11 mouse cellular contexts compared by ENCODE assay signal in the genomic region with DNA sequence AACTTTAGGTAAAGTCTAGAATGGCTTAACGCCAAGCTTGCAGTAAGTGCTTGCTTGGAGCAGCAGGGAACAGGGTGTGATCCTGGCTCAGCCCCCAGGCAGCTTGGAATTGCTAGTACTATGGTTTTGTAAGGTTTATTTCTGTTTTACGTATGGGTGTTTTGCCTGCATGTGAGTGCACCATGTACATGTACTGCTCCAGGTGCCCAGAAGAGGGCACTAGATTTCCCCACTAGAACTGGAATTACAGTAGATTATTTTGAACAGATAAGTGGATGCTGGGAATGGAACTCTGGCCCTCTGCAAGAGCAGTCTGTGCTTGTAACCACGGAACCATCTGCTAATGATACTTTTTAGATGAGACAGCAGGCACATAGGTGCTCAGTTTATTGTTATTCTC.
DNase-seq lines count a peak whose midpoint lies in the region; ATAC-seq and TF ChIP-seq lines count a peak whose summit lies in the region.
"Had no signal": no experiment of that assay in that cellular context is flagged by ENCODE, and none has a peak within 500 bp of the region (broad histone marks: within the 10 kb centered on the region; RNA-seq: fewer than 3 reads in every experiment).

No protein-coding gene starts in this region.

- 83% methylated on average over 3 of the region's 3 CpGs for WGBS in heart, postnatal 0 days
- 76% methylated on average over 3 of the region's 3 CpGs for WGBS in midbrain, postnatal 0 days
- whole genome bisulfite sequencing in midbrain, embryonic 15.5 days = 75% methylated on average over 3 of the region's 3 CpGs

- no peaks in the 10 kb centered on the region for H3K36me3 ChIP-seq in heart, postnatal 0 days (replicated peaks; ENCODE audit: control insufficient read depth, insufficient read depth, low read length)
- no peaks in the 10 kb centered on the region for H3K36me3 ChIP-seq in midbrain, postnatal 0 days (ENCODE audit: insufficient read depth, low read length)
- no peaks in the 10 kb centered on the region for H3K36me3 ChIP-seq in midbrain, embryonic 15.5 days (replicated peaks)
- H3K36me3 ChIP-seq: embryonic facial prominence, embryonic 15.5 days; liver, embryonic 15.5 days had no signal

- ATAC-seq in heart, postnatal 0 days (ENCODE audit: insufficient read depth, low read depth) = no peak
- no peak for ATAC-seq in midbrain, postnatal 0 days (ENCODE audit: low FRiP score)
- no peak for ATAC-seq in midbrain, embryonic 15.5 days (replicated peaks)
- ATAC-seq in common myeloid progenitor, adult 5-6 weeks (replicated peaks; ENCODE audit: low read depth, poor library complexity, severe bottlenecking) = 0 out of 2 replicates have a peak, but pooled peaks have one; percentile 32

- no peak for TF ChIP-seq EP300 in heart, postnatal 0 days (IDR thresholded peaks at IDR 0.05; ENCODE audit: low read depth)

- H3K4me2 ChIP-seq in heart, postnatal 0 days (ENCODE audit: low read depth, low read length) = no peak overlapping the region
- no peak overlapping the region for H3K4me2 ChIP-seq in midbrain, postnatal 0 days (ENCODE audit: low read depth, low read length, poor library complexity, severe bottlenecking)
- no peak overlapping the region for H3K4me2 ChIP-seq in midbrain, embryonic 15.5 days
- H3K4me2 ChIP-seq: embryonic facial prominence, embryonic 15.5 days; liver, embryonic 15.5 days had no signal

- no peak for DNase-seq in heart, postnatal 0 days (ENCODE audit: low spot score)
- DNase-seq in heart, postnatal 14 days = no peak
- no peak for DNase-seq in midbrain, postnatal 0 days (ENCODE audit: low spot score)
- DNase-seq in thymus, postnatal 4 days = peak; percentile 49
- no peak for DNase-seq in spleen, postnatal 36 days (ENCODE audit: low spot score in 2 of 2)
- no peak for DNase-seq in kidney, postnatal 14 days

- peak; percentile 22; the same call in 1 of the 2 replicates for TF ChIP-seq CTCF in heart, postnatal 0 days (IDR thresholded peaks at IDR 0.05; ENCODE audit: low read depth)
- peak; percentile 45 for TF ChIP-seq CTCF in midbrain, postnatal 0 days (IDR thresholded peaks at IDR 0.05)

- H3K4me1 ChIP-seq in heart, postnatal 0 days (ENCODE audit: control insufficient read depth, insufficient read depth) = no peaks in the 10 kb centered on the region
- H3K4me1 ChIP-seq in midbrain, postnatal 0 days (ENCODE audit: insufficient read depth, low read length) = no peaks in the 10 kb centered on the region
- H3K4me1 ChIP-seq in midbrain, embryonic 15.5 days = no peaks in the 10 kb centered on the region
- H3K4me1 ChIP-seq: embryonic facial prominence, embryonic 15.5 days; liver, embryonic 15.5 days had no signal

- no peaks in the 10 kb centered on the region for H3K27me3 ChIP-seq in heart, postnatal 0 days (ENCODE audit: control insufficient read depth, insufficient read depth, low read length)
- no peaks in the 10 kb centered on the region for H3K27me3 ChIP-seq in midbrain, postnatal 0 days (ENCODE audit: insufficient read depth, low read length)
- H3K27me3 ChIP-seq in midbrain, embryonic 15.5 days (replicated peaks) = no peaks in the 10 kb centered on the region
- H3K27me3 ChIP-seq: embryonic facial prominence, embryonic 15.5 days; liver, embryonic 15.5 days had no signal

- no peak overlapping the region for H3K27ac ChIP-seq in heart, postnatal 0 days (ENCODE audit: low read depth)
- no peak overlapping the region for H3K27ac ChIP-seq in midbrain, postnatal 0 days (ENCODE audit: low read depth, low read length)
- no peak overlapping the region for H3K27ac ChIP-seq in midbrain, embryonic 15.5 days
- H3K27ac ChIP-seq: embryonic facial prominence, embryonic 15.5 days; liver, embryonic 15.5 days had no signal

- H3K4me3 ChIP-seq in heart, postnatal 0 days (ENCODE audit: low read depth, low read length) = no peak overlapping the region
- no peak overlapping the region for H3K4me3 ChIP-seq in midbrain, postnatal 0 days (ENCODE audit: low read depth, low read length)
- no peak overlapping the region for H3K4me3 ChIP-seq in midbrain, embryonic 15.5 days
- H3K4me3 ChIP-seq: embryonic facial prominence, embryonic 15.5 days; liver, embryonic 15.5 days; myocyte had no signal

- no peaks in the 10 kb centered on the region for H3K9me3 ChIP-seq in heart, postnatal 0 days (replicated peaks; ENCODE audit: control insufficient read depth, low read length)
- H3K9me3 ChIP-seq in midbrain, postnatal 0 days (ENCODE audit: low read length) = no peaks in the 10 kb centered on the region
- H3K9me3 ChIP-seq in midbrain, embryonic 15.5 days = no peaks in the 10 kb centered on the region
- H3K9me3 ChIP-seq: embryonic facial prominence, embryonic 15.5 days; liver, embryonic 15.5 days had no signal

- H3K9ac ChIP-seq in heart, postnatal 0 days (replicated peaks; ENCODE audit: low read depth, low read length) = no peak overlapping the region
- H3K9ac ChIP-seq in midbrain, postnatal 0 days (replicated peaks; ENCODE audit: low read length, poor library complexity, severe bottlenecking) = no peak overlapping the region
- no peak overlapping the region for H3K9ac ChIP-seq in midbrain, embryonic 15.5 days
- H3K9ac ChIP-seq: embryonic facial prominence, embryonic 15.5 days; liver, embryonic 15.5 days had no signal

- intact Hi-C loops in heart, postnatal 14 days (cut with DNase I) = no loop called here
